Mouse (Mus musculus) embryonic facial prominence, embryonic 13.5 days (tissue): ENCODE data around the gene Gpatch3. TPM values are rescaled to one million over a fixed set of nuclear protein-coding genes. Genes with fewer than 3 reads are reported as not detected.

Experiments
- ATAC-seq: fragments of 200-750 bp; cut with Nextera tagmentation; 2 replicates; pipeline ENCODE4 v1.8.0; 2017; ENCODE audit warnings: low read depth; ENCODE audit not compliant: insufficient number of reproducible peaks, insufficient read depth, low FRiP score, low TSS enrichment
- H3K27ac ChIP-seq: fragments of 300-500 bp; sonication (generic); 2 replicates; pipeline ENCODE4 v1.5.1; 2015; ENCODE audit warnings: moderate library complexity, mild to moderate bottlenecking, inconsistent platforms
- H3K27me3 ChIP-seq: fragments of 300-500 bp; sonication (generic); 2 replicates; pipeline ENCODE4 v1.6.1; 2015; ENCODE audit warnings: mild to moderate bottlenecking, inconsistent platforms
- H3K36me3 ChIP-seq: fragments of 300-500 bp; sonication (generic); 2 replicates; pipeline ENCODE4 v1.6.1; 2015; ENCODE audit warnings: mild to moderate bottlenecking, inconsistent platforms
- H3K4me1 ChIP-seq: fragments of 300-500 bp; sonication (generic); 2 replicates; pipeline ENCODE4 v1.6.1; 2015; ENCODE audit warnings: inconsistent platforms
- H3K4me2 ChIP-seq: fragments of 300-500 bp; sonication (generic); 2 replicates; pipeline ENCODE4 v1.6.1; 2015; ENCODE audit warnings: moderate library complexity, mild to moderate bottlenecking, inconsistent platforms
- H3K4me3 ChIP-seq: fragments of 300-500 bp; sonication (generic); 2 replicates; pipeline ENCODE4 v1.5.1; 2015; ENCODE audit warnings: mild to moderate bottlenecking, inconsistent platforms
- H3K9ac ChIP-seq: fragments of 300-500 bp; sonication (generic); 2 replicates; pipeline ENCODE4 v1.6.1; 2015; ENCODE audit warnings: mild to moderate bottlenecking, inconsistent platforms
- H3K9me3 ChIP-seq: fragments of 300-500 bp; sonication (generic); 2 replicates; pipeline ENCODE4 v1.6.1; 2016; ENCODE audit warnings: inconsistent platforms
- WGBS: fragments of 180-500 bp; shearing (Covaris S2); methylation state at CpG from one replicate; pipeline ENCODE4 v1.1.7; 2015; ENCODE audit warnings: mixed read lengths; 5-methylcytosine and 5-hydroxymethylcytosine counted together
- polyA plus RNA-seq: library from polyadenylated mRNA; unstranded; fragments of >200 nt; fragmentation: Nextera tagmentation; extraction: Ambion mirVana; gene quantifications from 2 replicates; pipeline ENCODE4 v1.2.1, GENCODE M21; 2015

Gpatch3 gene
- polyA plus RNA-seq, 1 experiment from 2014 or later, result 9.5 TPM

- peaks cover 22% of the 10 kb centered on the region for H3K36me3 ChIP-seq
- ATAC-seq, result no peak
- no peak overlapping the region for H3K4me3 ChIP-seq
- no peaks in the 10 kb centered on the region for H3K9me3 ChIP-seq
- peak overlapping the region; percentile 44; the same call in 1 of the 2 replicates for H3K27ac ChIP-seq
- peaks cover 27% of the 10 kb centered on the region for H3K27me3 ChIP-seq
- 0 out of 2 replicates have a peak overlapping the region, but pooled peaks have one; percentile 27 for H3K9ac ChIP-seq
- peaks cover 14% of the 10 kb centered on the region for H3K4me1 ChIP-seq
- no peak overlapping the region for H3K4me2 ChIP-seq
- 55% methylated on average over 7 of the region's 7 CpGs for WGBS
Observed at GRCm38 (mm10) chr4:133595538-133595937, 21.0 kb downstream of the Gpatch3 start.

DNA sequence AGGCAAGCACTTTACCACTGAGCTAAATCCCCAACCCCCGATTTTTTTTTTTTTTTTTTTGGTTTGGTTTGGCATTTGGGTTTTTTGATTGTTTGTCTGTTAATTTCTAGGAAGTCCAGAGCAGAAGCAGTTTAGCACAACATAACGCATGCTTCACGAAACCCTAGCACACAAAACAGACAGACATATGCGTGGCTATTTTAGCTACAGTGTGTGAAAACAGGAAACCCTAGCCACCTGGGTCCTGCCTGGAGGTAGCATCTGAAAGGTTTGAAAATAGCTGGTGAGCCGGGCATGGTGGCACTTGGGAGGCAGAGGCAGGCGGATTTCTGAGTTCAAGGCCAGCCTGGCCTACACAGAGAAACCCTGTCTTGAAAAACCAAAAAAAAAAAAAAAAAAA is 21.5 kb downstream of the Gpatch3 start:
- WGBS, result 77% methylated on average over 6 of the region's 6 CpGs
- ATAC-seq, result no peak

GRCm38 (mm10) chr4:133598616-133599015 is 24.1 kb downstream of the Gpatch3 start:
- H3K27me3 ChIP-seq, result peaks cover 55% of the 10 kb centered on the region
- no peak overlapping the region; the same call in 1 of the 2 replicates for H3K4me3 ChIP-seq
- no peak overlapping the region for H3K4me2 ChIP-seq

More for the DNA sequence above, 21.5 kb downstream of the Gpatch3 start:
- Histone ChIP-seq H3K27ac (no peak overlapping the region), H3K4me3 (no peak overlapping the region), H3K27me3 (peaks cover 32% of the 10 kb centered on the region), H3K9ac (no peak overlapping the region), H3K36me3 (peaks cover 16% of the 10 kb centered on the region), H3K9me3 (no peaks in the 10 kb centered on the region), H3K4me1 (peaks cover 14% of the 10 kb centered on the region), H3K4me2 (no peak overlapping the region)

GRCm38 (mm10) chr4:133599116-133599515 is 24.6 kb downstream of the Gpatch3 start:
- 14% methylated on average over 7 of the region's 7 CpGs for WGBS

More at GRCm38 (mm10) chr4:133598616-133599015, 24.1 kb downstream of the Gpatch3 start:
- Histone ChIP-seq H3K4me1 (peaks cover 26% of the 10 kb centered on the region), H3K9me3 (no peaks in the 10 kb centered on the region), H3K27ac (peak overlapping the region; percentile 84), H3K36me3 (peaks cover 2% of the 10 kb centered on the region; the same call in 1 of the 2 replicates), H3K9ac (no peak overlapping the region)
- no peak for ATAC-seq
- WGBS, result 38% methylated on average over 4 of the region's 4 CpGs

DNA sequence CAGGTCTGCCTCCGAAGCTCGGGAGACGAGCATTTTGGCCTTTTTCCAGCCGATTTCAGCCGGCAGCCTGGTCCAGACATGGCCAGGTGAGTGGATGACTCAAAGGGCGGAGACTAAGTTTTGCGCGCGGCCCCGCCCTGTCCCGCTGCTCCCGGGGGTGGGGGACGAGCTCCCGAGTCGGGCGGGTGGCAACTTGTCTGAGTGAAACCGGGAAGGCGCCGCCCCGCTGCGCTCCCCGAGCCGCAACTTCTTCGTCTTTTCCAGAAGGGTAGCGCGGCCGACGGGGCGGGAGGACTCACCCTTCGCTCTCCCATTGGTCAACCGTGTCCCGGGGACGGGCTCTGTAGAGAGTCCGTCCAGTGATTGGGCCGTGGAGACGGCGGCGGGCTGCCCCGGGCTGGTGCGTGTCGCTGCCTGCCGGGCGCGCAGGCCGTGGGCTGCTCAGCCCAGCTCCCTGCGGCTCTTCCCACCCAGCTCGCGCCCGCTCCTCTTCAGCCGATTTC is 25.1 kb downstream of the Gpatch3 start:
- Histone ChIP-seq H3K9me3 (no peaks in the 10 kb centered on the region), H3K4me1 (peaks cover 26% of the 10 kb centered on the region), H3K9ac (peak overlapping the region; percentile 71), H3K27ac (peak overlapping the region; percentile 84), H3K4me2 (peak overlapping the region; percentile 80), H3K4me3 (peak overlapping the region; percentile 56), H3K36me3 (peaks cover 9% of the 10 kb centered on the region), H3K27me3 (peaks cover 55% of the 10 kb centered on the region)
- under 1% methylated on average over 50 of the region's 50 CpGs for WGBS
- peak; percentile 87 for ATAC-seq

More at GRCm38 (mm10) chr4:133599116-133599515, 24.6 kb downstream of the Gpatch3 start:
- Histone ChIP-seq H3K9ac (peak overlapping the region; percentile 71), H3K36me3 (peaks cover 7% of the 10 kb centered on the region), H3K9me3 (no peaks in the 10 kb centered on the region), H3K27ac (peak overlapping the region; percentile 84), H3K4me3 (peak overlapping the region; percentile 56), H3K4me1 (peaks cover 26% of the 10 kb centered on the region), H3K4me2 (peak overlapping the region; percentile 80), H3K27me3 (peaks cover 55% of the 10 kb centered on the region)
- ATAC-seq, result no peak

- Histone ChIP-seq H3K27me3 (peaks cover 55% of the 10 kb centered on the region), H3K9ac (peak overlapping the region; percentile 71), H3K4me2 (peak overlapping the region; percentile 80), H3K36me3 (peaks cover 16% of the 10 kb centered on the region), H3K4me1 (peaks cover 26% of the 10 kb centered on the region), H3K4me3 (peak overlapping the region; percentile 56), H3K9me3 (no peaks in the 10 kb centered on the region), H3K27ac (peak overlapping the region; percentile 84)
- no peak for ATAC-seq
- WGBS, result 13% methylated on average over 9 of the region's 9 CpGs
Observed at GRCm38 (mm10) chr4:133600306-133600705, 25.8 kb downstream of the Gpatch3 start.

DNA sequence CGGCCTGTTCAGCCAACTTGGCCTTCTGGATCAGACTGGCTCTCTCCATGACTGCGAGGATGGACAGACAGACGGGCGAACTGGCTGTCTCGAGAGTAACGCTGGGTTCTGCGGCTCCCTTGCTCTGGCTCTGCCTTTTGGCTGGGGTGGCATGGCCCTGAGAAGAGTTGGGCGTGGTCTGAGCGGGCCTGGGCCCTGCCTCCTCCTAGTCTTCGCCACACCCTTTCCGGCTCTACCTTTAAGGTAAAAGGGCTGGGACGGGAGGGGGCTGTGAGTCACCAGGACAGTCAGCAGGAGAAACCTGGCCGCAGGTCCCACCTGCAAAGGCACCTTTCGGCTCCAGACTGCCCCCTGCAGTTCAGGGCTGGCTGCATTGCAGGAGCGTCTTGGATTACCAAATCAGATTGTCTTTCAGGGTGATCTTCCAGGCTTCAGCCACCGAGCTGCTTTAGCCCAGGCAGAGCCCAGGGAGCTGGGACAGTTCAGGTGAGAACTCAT is 27.2 kb downstream of the Gpatch3 start, which contains the start of gene Sfn:
TSS of gene Sfn (minus strand) at position 448 of the 498 bp plus-strand sequence.
- Histone ChIP-seq H3K4me3 (peak within 1 kb of the TSS; percentile 56), H3K36me3 (peaks cover 31% of the 10 kb centered on the region), H3K27ac (peak within 1 kb of the TSS; percentile 39; the same call in 1 of the 2 replicates), H3K4me1 (peaks cover 38% of the 10 kb centered on the region), H3K27me3 (peaks cover 55% of the 10 kb centered on the region), H3K4me2 (peak within 1 kb of the TSS; percentile 53), H3K9me3 (no peaks in the 10 kb centered on the region), H3K9ac (peak within 1 kb of the TSS; percentile 54)
- 3% methylated on average over 16 of the region's 16 CpGs for WGBS
- no peak for ATAC-seq

DNA sequence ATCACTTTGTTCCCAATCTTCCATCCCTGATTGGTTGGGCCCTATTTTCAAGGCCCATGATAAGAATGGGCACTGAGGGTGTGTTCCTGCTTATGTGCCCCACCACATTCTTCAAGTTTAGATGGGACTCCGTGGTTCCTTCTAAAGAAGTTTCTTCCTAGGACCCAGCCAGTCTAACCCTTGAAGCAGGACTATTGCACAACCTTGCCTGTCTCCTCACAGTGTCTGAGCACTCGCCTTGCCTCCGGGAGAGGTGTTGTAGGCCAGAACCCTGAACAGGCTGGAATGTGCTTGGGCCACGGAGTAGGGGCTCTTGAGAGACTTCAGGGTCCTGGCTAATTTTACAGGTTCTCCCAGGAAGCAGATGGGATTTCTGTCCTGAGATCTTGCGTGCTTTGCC is 28.5 kb downstream of the Gpatch3 start:
- WGBS, result 90% methylated on average over 5 of the region's 5 CpGs
- Histone ChIP-seq H3K9me3 (no peaks in the 10 kb centered on the region), H3K36me3 (peaks cover 41% of the 10 kb centered on the region), H3K27ac (0 out of 2 replicates have a peak overlapping the region, but pooled peaks have one; percentile 56), H3K4me1 (peaks cover 41% of the 10 kb centered on the region), H3K4me2 (no peak overlapping the region), H3K27me3 (peaks cover 51% of the 10 kb centered on the region), H3K4me3 (no peak overlapping the region), H3K9ac (no peak overlapping the region)
- ATAC-seq, result no peak

- no peak overlapping the region for H3K4me3 ChIP-seq
- peaks cover 40% of the 10 kb centered on the region for H3K27me3 ChIP-seq
- H3K36me3 ChIP-seq, result peaks cover 48% of the 10 kb centered on the region
- 78% methylated on average over 7 of the region's 7 CpGs for WGBS
- 0 out of 2 replicates have a peak overlapping the region, but pooled peaks have one; percentile 12 for H3K27ac ChIP-seq
- H3K4me2 ChIP-seq, result no peak overlapping the region
- no peak for ATAC-seq
- H3K4me1 ChIP-seq, result peaks cover 36% of the 10 kb centered on the region
- H3K9me3 ChIP-seq, result no peaks in the 10 kb centered on the region
- no peak overlapping the region for H3K9ac ChIP-seq
Observed at GRCm38 (mm10) chr4:133604175-133604574, 29.6 kb downstream of the Gpatch3 start.

- no peak; the same call in 1 of the 2 replicates for ATAC-seq
- WGBS, result 45% methylated on average over 6 of the region's 6 CpGs
- peak overlapping the region; percentile 88 for H3K27ac ChIP-seq
- no peak overlapping the region for H3K4me2 ChIP-seq
- H3K9me3 ChIP-seq, result no peaks in the 10 kb centered on the region
- H3K36me3 ChIP-seq, result peaks cover 50% of the 10 kb centered on the region
- H3K27me3 ChIP-seq, result peaks cover 35% of the 10 kb centered on the region
- H3K4me3 ChIP-seq, result no peak overlapping the region
- no peak overlapping the region for H3K9ac ChIP-seq
- peaks cover 32% of the 10 kb centered on the region for H3K4me1 ChIP-seq
Observed at GRCm38 (mm10) chr4:133604856-133605255, 30.3 kb downstream of the Gpatch3 start.

GRCm38 (mm10) chr4:133605330-133605729 is 30.8 kb downstream of the Gpatch3 start:
- Histone ChIP-seq H3K9ac (0 out of 2 replicates have a peak overlapping the region, but pooled peaks have one; percentile 2), H3K4me3 (no peak overlapping the region), H3K36me3 (peaks cover 55% of the 10 kb centered on the region), H3K4me2 (no peak overlapping the region; the same call in 1 of the 2 replicates), H3K27ac (peak overlapping the region; percentile 88), H3K27me3 (peaks cover 30% of the 10 kb centered on the region), H3K4me1 (peaks cover 28% of the 10 kb centered on the region), H3K9me3 (no peaks in the 10 kb centered on the region)
- WGBS, result 39% methylated on average over 9 of the region's 9 CpGs
- ATAC-seq, result peak; percentile 59

DNA sequence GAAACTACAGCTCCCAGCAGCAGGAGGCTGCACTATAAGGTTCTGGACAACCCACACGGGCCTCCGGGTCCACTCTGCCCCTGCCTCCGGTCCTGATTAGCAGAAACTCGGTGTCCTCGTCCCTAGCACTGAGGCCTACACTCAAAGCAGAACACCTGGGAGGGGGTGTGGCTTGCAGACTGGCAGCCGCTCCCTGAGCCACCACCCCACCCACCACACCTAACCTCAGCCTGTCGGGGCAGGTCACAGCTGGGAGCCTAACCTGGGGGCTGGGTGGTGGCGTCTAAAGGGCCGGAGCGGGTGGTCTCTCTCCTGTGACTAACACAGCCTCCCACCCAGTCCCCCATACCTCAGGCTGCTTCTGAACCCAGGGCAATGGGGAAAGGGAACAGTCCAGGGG is 32.7 kb downstream of the Gpatch3 start:
- ATAC-seq, result no peak
- Histone ChIP-seq H3K9ac (0 out of 2 replicates have a peak overlapping the region, but pooled peaks have one; percentile 11), H3K36me3 (peaks cover 74% of the 10 kb centered on the region), H3K27ac (peak overlapping the region; percentile 88), H3K9me3 (no peaks in the 10 kb centered on the region), H3K4me1 (peaks cover 19% of the 10 kb centered on the region; the same call in 1 of the 2 replicates), H3K27me3 (peaks cover 11% of the 10 kb centered on the region), H3K4me2 (no peak overlapping the region), H3K4me3 (no peak overlapping the region)
- WGBS, result 66% methylated on average over 10 of the region's 10 CpGs
